Mouse (Mus musculus) thymus, postnatal 10 days (tissue): ENCODE data around the gene Nlrp4c.
A peak's percentile ranks its signal among the peaks of the same experiment; 100 is the strongest.
"Not testable (repeated sequence)": the region's sequence is repeated elsewhere in the genome, so short reads cannot be mapped to it uniquely, and the experiment has no call there.

Source experiments
- DNase-seq, 2 experiments: peaks; one replicate each; pipeline ENCODE4 v3.0.0; 2021; ENCODE audit warnings: low spot score in 2 of 2

The Nlrp4c gene

DNA sequence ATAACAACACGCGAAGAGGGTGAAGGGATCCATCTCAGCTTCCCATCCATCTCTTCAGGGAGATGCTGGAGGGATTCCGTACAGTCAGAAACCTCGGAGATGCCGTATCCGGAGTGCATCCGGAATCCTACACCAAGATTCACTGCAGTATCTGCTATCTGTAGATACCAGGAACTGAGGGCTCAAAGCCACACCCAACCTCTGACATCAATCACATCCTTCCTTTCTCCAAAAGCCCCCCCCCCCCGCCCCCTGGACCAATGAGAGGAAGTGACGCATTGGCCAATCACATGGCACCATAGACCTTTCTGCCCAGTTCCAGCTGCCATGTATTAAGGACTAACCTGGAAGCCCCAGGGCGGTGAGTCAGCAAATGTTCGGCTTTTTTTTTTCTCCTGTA, at the start of gene Nlrp4c:
Nlrp4c (plus strand) TSS at position 301 of the 400 bp plus-strand sequence.
- DNase-seq: no peak

DNA sequence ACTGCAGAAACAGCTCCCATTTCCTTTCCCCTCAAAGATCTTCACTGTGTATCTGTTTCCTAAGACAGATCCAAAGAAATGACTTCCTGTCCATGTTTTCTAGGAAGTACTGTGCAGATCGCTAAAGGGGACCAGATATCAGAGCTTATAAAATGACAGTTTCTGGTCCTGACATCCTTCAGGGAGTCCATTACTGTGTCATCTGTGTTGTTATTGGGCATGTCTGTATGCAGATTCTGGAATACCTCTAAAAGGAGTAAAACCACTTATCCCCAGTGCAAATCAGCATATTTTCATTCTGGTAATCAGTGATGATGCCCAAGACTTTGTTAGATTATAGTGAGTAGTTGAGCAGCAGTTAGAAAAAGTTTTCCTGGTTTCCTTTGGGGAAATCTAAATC, 34.1 kb upstream of the Nlrp4c start, which contains the start of gene Vmn1r65:
Vmn1r65 (minus strand) TSS at position 101 of the 400 bp plus-strand sequence.
- DNase-seq: no peak

DNA sequence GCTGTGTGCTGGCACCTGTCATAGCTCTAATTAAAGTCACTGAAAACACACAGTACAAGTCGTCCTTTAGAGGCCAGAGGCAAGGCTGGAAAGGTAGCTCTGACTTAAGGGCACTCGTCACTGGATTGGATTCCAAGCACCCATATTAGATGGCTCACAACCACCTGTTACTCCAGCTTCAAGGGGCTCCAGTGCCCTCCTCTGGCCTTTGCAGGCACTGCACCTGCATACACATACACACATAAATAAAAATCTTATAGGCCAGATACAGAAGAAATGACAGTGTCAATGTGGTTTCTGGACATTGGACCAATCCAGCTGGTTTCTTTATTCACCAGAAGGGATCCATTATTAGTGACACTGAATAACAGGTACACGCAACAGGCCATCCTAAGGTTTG, 74.5 kb downstream of the Nlrp4c start:
- DNase-seq: no peak

DNA sequence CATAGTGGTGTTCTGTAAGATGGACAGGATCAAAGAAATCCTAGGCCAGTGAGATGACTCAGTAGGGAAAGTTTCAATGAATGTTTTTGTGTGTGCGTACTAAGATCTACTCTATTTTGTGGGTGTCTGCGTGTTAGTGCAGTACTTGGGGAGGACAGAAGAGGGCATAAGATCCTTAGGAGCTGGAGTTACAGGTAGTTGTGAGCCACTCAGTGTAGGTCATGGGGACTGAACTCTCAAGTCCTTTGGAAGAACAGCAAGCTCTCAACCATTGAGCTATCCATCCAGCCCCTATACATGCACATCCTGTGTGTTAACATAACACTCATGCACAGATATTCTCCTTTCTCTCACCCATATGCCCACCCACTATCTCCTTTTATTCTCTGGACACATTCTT, 75.1 kb downstream of the Nlrp4c start:
- not testable (repeated sequence) for DNase-seq

DNA sequence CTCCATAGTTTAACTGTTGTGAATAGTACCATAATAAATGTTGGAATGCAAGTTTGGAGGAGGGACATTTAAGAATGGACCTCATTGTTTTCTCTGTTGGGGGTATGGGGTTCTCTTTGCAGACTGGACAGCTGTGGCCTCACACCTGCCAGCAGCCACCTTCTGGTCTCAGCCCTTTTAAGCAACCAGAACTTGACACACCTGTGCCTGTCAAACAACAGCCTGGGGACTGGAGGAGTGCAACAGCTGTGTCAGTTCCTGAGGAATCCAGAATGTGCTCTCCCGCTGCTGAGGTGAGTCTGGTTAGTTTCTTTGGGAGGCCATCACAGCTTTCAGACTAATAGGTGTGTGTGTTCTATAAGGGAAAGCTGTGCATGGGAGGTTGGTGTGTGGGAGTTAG, 76.2 kb downstream of the Nlrp4c start:
- not testable (repeated sequence) for DNase-seq

DNA sequence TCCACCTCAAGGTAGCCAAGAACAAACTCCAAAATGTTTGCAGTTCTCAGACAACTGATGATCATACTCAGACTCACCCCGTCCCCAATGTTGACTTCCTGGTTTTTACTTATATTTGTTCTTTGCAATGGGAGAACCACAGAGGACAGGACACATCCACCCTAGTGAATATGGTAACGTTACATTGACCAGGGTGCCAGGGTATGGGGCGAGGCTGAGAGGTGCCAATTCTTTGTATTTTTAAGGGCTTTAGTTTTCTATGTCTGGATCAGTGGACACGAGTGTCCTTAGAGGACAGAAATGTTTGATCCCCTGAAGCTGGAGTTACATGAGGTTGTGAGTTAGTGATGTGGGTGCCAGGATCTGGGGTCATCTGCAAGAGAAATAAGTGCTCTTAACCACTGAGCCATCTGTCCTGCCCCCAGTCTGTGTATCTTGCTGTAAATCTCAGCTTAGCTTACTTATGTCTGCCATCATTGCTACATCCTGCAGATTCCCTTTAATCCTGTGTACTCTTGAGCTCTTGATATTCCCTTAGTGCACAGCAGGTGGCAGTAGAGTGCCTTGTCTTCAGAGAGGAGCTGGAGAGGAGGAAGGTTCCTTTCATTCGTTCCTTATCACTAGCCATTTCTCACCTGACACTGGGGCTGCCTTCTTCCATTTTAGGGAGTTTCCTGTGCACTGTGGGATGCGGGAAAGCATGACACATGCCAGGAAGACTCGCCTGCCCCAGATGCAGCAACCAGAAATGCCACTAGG, 81.9 kb downstream of the Nlrp4c start:
- DNase-seq: peak; percentile 64 to 76

DNA sequence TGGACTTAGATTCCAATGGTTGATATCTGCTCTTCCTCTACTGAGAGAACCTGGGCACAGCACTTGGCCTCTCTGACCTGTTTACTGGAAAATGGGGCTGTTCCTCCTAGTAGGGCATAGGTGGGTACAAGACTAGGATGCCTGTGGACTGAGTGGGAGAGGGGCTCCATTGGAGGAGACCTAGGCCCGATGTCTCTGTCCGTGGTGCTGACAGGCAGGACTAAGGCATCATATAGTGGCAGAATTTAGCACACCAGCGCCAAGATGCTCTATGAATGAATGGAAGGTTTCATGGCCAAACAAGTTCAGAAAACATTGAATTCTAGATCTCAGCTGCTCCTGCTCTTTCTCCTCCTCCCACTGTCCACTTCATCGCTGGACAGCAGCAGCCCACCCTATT, 85.4 kb downstream of the Nlrp4c start:
- no peak for DNase-seq

DNA sequence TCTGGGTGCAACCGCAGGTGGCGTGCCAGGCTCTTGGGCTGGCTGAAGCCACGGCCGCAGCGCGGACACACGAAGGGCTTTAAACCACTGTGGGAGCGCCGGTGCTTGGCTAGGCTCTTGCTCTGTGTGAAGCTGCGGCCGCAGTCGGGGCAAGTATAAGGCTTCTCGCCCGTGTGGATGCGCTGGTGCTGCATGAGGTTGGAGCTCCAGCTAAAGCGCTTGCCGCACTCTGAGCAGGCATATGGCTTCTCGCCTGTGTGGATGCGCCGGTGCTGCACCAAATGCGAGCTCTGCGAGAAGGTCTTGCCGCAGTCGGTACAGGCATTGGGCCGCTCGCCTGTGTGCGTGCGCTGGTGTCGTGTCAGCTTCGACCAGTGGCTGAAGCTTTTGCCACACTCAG, 87.7 kb downstream of the Nlrp4c start:
- no peak for DNase-seq

DNA sequence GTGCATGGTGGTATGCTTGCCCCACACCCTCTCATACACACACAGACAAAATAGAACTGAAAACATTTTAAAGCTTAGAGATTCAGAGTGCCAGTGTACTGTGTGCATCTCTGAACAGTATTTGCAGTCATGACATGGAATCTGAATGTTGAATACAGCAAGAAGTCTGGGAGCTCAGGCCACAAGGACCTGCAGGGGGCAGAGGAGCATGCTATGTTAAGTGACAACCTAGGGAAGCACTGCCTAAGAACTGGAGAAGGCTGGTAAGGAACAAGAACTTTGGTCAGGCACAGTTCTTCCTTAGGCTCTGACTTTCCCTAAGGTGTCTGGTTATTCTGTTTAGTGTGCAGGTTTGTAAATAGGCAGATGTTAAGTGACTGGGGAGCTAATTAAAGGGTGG, 91.5 kb downstream of the Nlrp4c start:
- DNase-seq: no peak

DNA sequence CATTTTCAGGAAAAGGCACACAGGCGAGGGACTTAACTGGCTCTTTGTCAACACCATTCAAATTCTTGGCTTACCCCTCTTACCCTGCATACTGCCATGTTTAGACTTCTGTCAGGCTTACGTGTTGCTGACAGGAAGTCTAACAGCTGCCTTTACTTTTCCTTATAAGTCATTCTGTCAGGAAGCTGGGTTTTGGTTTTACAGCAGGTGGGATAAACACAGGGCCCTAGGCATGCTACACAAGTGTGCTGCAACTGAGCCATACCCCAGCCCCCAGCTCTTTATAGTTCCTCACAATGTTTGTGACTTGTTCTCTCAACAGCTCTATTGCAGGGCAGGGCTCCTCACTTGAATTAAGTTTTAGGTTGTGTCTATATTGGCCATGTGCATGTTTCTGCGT, 94.3 kb downstream of the Nlrp4c start:
- no peak for DNase-seq

DNA sequence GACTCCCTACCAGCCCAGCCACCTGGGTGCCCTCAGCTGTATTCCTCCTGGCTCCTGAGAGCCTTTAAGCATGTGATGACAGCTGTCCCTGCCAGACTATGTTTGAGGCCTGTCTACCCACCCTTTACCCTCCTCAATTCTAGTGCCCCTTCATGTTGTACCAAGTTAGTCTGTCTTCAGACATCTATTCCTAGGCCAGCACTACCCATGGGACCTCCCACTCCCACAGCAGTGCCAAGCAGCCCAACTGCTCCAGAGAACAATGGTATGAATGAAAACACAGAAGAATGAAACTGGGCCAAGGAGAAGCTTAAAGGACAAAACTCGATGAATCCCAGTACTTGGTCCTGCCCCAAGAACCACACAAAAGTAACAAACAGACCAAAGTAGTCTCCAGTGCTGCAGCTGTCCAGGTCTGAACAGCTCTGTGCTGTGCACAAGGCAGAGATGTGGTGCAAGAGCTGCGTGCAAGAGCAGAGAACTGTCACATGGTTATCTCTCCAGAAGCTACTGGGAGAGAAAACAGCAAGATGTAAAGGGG, 99.1 kb downstream of the Nlrp4c start:
- no peak for DNase-seq

DNA sequence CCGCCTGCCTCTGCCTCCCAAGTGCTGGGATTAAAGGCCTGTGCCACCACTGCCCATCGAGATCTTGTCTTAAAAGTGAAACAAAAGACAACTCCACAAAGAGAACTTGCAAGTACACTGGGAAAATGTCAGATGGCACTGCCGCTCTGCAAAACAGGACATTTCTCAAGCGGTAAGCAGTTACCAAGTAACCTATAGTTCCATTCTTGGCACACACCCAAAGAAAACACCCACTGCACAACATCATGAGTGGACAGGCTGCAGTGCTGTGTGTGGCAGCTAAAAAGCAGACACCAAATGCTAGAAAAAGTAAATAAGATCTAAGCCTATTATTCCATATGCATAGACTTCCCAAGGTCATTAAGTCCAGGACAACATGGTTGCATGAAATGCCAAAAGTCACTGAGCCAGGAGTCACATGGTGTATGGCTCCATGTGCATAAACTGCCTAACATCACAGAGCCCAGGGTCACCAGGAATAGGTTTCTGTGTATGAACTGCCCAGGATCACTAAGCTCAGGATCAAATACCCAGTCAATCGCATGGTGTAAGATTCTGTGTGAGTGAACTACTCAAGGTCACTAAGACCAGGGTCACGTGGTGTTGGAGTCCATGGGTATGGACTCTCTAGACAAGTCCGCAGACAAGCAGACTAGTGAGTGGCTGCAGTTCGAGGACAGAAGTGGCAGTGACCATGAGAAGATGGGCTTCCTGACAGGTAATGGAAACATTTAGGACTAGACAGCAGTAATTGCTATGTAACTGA, 100.6 kb downstream of the Nlrp4c start:
- no peak for DNase-seq

DNA sequence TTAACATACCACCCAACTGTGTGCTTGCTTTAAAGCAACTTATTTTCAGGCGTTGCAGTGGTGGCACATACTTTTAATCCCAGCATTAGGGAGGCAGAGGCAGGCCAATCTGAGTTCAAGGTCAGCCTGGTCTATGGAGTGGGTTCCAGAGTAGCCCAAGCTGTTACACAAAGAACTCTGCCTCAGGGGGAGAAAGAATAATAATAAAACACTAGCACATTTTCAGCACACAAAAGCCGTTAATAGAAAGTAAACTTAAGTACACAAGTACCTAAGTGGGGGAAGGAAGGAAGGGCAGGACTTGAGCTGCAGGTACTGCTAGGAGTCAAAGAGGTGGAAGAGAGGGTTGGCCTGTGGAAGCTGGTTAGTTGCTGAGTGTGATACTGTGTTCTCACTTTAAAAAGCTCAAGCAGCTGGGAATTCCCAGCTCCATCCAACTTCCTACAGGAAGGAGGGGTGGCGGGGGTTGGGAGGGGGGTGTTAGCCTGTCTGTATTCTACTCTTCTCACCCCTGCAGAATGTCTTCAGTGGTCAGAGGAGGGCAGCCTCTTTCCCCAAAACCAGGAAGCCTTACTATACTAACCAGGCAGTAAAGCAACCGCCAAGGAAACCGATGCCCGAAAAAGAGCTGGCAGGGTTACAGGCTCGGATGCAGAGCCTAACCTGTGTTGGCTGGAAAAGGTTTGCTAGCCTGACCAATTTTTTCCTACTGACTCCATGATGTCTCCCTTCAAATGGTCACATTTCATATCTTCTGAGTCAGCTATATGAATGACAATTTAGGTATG, 101.4 kb downstream of the Nlrp4c start:
- DNase-seq: no peak

DNA sequence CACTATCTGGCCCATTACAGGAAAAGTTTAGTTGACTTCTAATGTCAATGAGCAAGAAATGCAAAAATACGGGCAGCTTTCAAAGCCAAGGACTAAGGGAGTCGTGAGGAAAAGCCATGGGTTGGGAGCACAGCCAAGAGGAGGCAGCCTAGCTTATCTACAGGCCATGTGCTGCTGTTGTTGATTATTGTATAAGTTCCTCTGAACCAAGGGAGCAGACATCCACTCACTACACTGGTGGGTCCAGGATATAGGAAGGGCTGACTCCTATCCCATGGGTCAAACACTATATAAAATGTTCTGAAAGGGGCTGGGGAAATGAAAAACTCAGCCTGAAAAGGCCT, 102.0 kb downstream of the Nlrp4c start:
- no peak for DNase-seq

DNA sequence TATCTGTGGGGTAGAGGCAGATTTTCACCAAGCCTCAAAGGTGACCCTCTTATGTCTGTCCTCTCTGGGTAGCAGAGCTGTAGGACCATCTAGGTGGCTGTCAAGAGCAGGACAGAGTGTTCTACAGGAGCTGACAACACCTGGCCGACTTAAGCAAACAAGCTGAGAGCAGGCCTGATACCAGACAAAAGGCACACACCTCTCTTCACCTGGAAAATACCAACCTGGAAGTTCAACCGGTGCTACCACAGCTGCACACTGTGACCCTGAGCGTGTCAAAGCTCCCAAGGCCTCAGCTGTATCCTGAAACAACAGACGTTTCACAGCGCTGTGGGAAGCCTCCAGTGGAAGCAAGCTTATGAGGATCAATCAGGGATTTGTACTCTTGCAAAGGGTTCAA, 102.7 kb downstream of the Nlrp4c start:
- no peak for DNase-seq

DNA sequence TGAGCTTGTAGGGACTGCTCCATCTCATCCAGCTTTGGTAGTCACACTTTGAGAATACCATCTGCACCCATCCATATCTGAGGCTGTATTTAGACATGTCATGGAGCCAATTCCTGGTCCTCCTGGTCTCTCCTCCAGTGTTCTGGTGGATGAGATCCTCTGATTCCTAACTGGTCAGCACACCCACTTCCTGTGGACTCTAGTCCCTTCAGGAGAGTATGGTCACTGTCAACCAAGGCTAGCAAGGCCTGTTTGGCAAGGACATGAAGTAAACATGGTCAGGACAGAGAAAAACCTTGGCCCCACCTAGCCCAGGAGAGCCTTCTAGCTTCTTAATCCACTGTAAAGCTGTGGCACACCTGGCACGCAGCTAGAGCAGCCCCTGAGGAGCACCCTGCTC, 106.3 kb downstream of the Nlrp4c start:
- DNase-seq: no peak

DNA sequence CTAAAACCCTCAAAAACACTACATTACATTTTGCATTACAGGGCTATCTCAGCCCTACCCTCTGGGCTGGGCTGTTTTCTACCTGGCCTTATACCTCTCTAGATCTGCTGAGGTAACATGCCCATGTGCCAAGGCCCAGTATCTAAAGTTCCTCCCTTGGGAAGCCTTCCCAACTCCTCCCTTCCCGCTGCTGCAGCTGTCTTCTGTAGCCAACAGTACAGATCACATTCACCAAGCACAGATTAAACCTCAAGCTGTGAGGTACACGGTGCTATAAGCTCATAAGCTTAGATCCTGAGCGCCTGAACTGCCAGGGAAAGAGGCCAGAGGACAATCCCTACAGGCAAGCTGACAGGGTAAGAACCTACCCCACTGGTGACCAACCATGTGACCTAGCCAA, 107.1 kb downstream of the Nlrp4c start:
- no peak for DNase-seq

DNA sequence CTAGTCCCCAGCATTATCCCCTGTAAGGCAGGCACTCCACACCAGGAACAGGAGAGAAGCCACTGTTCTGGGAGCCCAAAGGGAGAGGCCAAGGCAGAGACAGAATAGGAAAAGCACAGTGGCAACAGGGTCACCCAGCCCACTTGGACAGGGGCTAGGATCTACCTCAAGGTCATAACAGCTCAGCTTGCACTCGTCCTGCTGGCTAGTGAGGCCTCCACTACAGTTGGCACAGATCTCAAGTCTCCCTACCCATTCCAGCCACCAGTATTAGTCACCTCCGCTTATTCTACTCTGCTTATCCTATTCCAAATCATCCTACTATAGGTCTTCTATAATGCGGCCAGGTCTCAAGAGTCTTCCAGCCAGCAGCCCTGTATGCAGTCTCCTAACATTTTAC, 108.2 kb downstream of the Nlrp4c start:
- no peak for DNase-seq

DNA sequence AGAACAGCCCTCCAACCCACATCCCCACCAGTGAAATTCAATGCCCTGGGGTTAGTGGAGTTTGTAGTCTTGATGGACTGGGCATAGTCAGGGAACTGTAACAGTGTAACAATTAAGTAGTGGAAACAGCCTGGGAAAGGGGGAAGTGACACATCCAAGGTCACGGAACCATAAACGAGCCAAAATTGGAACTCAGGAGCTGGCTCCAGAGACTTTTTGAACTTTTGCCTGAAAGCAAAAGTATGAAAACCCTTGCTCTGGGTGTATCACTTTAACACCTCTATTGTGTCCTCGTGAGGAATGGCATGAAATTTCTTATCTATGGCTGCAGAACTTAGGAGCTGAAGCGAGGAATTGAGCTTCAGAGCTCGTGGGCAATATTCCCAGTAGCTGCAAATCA, 109.2 kb downstream of the Nlrp4c start:
- no peak for DNase-seq
